Mouse (Mus musculus): ENCODE data around the gene Cysltr1.

DNA sequence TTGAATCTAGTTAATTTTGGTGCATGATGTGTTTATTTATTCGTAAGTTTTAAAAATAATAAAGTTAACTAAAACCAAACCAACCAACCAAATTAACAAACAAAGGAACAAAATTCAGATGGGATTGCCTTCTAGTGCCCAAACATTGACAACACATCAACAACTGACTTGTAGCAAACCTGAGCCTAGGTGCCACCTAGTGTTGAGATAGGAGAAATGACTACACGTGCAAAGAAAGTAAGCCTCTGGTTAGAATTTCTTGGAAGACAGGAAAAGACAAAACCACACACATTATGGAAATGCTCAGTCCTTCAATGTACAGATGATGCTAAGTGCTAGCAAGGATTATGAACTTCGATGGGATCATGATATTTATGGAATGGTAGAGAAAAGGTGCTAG is 67.1 kb downstream of the Cysltr1 start:
- TF ChIP-seq POLR2A (IDR thresholded peaks at IDR 0.05; ENCODE audit: control insufficient read depth, low read depth, low read length), result no peak
- TF ChIP-seq CTCF (IDR thresholded peaks at IDR 0.05; ENCODE audit: control insufficient read depth, insufficient read depth, insufficient replicate concordance, low read depth, low read length), result no peak
